24 mouse cellular contexts compared by ENCODE assay signal in genomic region chr17:31540101-31540500, GRCm38 (mm10). TPM values are rescaled to one million over a fixed set of nuclear protein-coding genes. Genes with fewer than 3 reads are reported as not detected.
DNase-seq lines count a peak whose midpoint lies in the region; ATAC-seq and TF ChIP-seq lines count a peak whose summit lies in the region.
"Had no signal": no experiment of that assay in that cellular context is flagged by ENCODE, and none has a peak within 500 bp of the region (broad histone marks: within the 10 kb centered on the region; RNA-seq: fewer than 3 reads in every experiment).

No protein-coding gene starts in this region.

- no peak overlapping the region for H3K4me3 ChIP-seq in hindbrain, embryonic 10.5 days
- H3K4me3 ChIP-seq in hindbrain, embryonic 16.5 days (ENCODE audit: low read length) = no peak overlapping the region
- H3K4me3 ChIP-seq in limb, embryonic 13.5 days = no peak overlapping the region
- H3K4me3 ChIP-seq in neural tube, embryonic 15.5 days (replicated peaks) = no peak overlapping the region
- H3K4me3 ChIP-seq in heart, adult 2 months = no peak overlapping the region
- H3K4me3 ChIP-seq: embryonic facial prominence, embryonic 13.5 days; heart, embryonic 12.5 days; layer of hippocampus, adult 2 months had no signal

- ATAC-seq in hindbrain, embryonic 16.5 days = no peak
- no peak for ATAC-seq in limb, embryonic 13.5 days (ENCODE audit: low FRiP score, low read depth)
- no peak for ATAC-seq in neural tube, embryonic 15.5 days (ENCODE audit: low FRiP score)
- ATAC-seq: inflammation-experienced regulatory T-cells, adult 6 months had no signal

- H3K9ac ChIP-seq in hindbrain, embryonic 16.5 days (ENCODE audit: low read depth, low read length) = no peak overlapping the region
- no peak overlapping the region for H3K9ac ChIP-seq in limb, embryonic 13.5 days
- no peak overlapping the region for H3K9ac ChIP-seq in neural tube, embryonic 15.5 days (replicated peaks)
- no peak overlapping the region for H3K9ac ChIP-seq in heart, adult 2 months (ENCODE audit: low read depth, low read length)
- H3K9ac ChIP-seq: embryonic facial prominence, embryonic 13.5 days; heart, embryonic 12.5 days; liver, embryonic 14.5 days had no signal

- peaks cover 36% of the 10 kb centered on the region for H3K4me1 ChIP-seq in hindbrain, embryonic 10.5 days (replicated peaks)
- H3K4me1 ChIP-seq in hindbrain, embryonic 16.5 days (ENCODE audit: control insufficient read depth, insufficient read depth, low read depth, low read length) = peaks cover 10% of the 10 kb centered on the region
- peaks cover 45% of the 10 kb centered on the region for H3K4me1 ChIP-seq in limb, embryonic 13.5 days
- peaks cover 32% of the 10 kb centered on the region for H3K4me1 ChIP-seq in neural tube, embryonic 15.5 days
- H3K4me1 ChIP-seq in heart, adult 2 months (ENCODE audit: control insufficient read depth, insufficient read depth, low read length) = peaks cover 9% of the 10 kb centered on the region

- H3K79me2 ChIP-seq in heart, adult 2 months (replicated peaks; ENCODE audit: control insufficient read depth, insufficient read depth, low read length) = no peaks in the 10 kb centered on the region

- TF ChIP-seq EP300 in heart, adult 2 months (IDR thresholded peaks at IDR 0.05; ENCODE audit: insufficient read depth, low read depth, low read length) = no peak

- no peaks in the 10 kb centered on the region for H3K36me3 ChIP-seq in hindbrain, embryonic 10.5 days
- no peaks in the 10 kb centered on the region for H3K36me3 ChIP-seq in hindbrain, embryonic 16.5 days (ENCODE audit: control insufficient read depth, insufficient read depth, low read length)
- H3K36me3 ChIP-seq in limb, embryonic 13.5 days = no peaks in the 10 kb centered on the region
- no peaks in the 10 kb centered on the region for H3K36me3 ChIP-seq in neural tube, embryonic 15.5 days
- H3K36me3 ChIP-seq in heart, adult 2 months (ENCODE audit: control insufficient read depth, insufficient read depth, low read length) = no peaks in the 10 kb centered on the region
- H3K36me3 ChIP-seq: embryonic facial prominence, embryonic 13.5 days; heart, embryonic 12.5 days had no signal

- 60% methylated on average over 3 of the region's 3 CpGs for WGBS in hindbrain, embryonic 10.5 days
- WGBS in hindbrain, embryonic 16.5 days = 55% methylated on average over 3 of the region's 3 CpGs
- WGBS in limb, embryonic 13.5 days = 63% methylated on average over 3 of the region's 3 CpGs
- WGBS in neural tube, embryonic 15.5 days = 59% methylated on average over 3 of the region's 3 CpGs
- 46% methylated on average over 3 of the region's 3 CpGs for WGBS in heart, adult 2 months

- H3K9me3 ChIP-seq in hindbrain, embryonic 10.5 days = no peaks in the 10 kb centered on the region
- H3K9me3 ChIP-seq in hindbrain, embryonic 16.5 days (ENCODE audit: control insufficient read depth, low read length) = no peaks in the 10 kb centered on the region
- no peaks in the 10 kb centered on the region for H3K9me3 ChIP-seq in limb, embryonic 13.5 days
- no peaks in the 10 kb centered on the region for H3K9me3 ChIP-seq in neural tube, embryonic 15.5 days (replicated peaks)
- H3K9me3 ChIP-seq: embryonic facial prominence, embryonic 13.5 days; heart, embryonic 12.5 days had no signal

- peak overlapping the region; percentile 66; the same call in 1 of the 2 replicates for H3K27ac ChIP-seq in hindbrain, embryonic 10.5 days
- H3K27ac ChIP-seq in hindbrain, embryonic 16.5 days (ENCODE audit: low read depth, low read length) = no peak overlapping the region
- peak overlapping the region; percentile 87 for H3K27ac ChIP-seq in limb, embryonic 13.5 days
- H3K27ac ChIP-seq in neural tube, embryonic 15.5 days (replicated peaks) = 0 out of 2 replicates have a peak overlapping the region, but pooled peaks have one; percentile 60
- H3K27ac ChIP-seq in heart, adult 2 months = no peak overlapping the region
- H3K27ac ChIP-seq: liver, embryonic 14.5 days; macrophage had no signal

- no peak for TF ChIP-seq CTCF in heart, adult 2 months (IDR thresholded peaks at IDR 0.05)

- no peaks in the 10 kb centered on the region for H3K27me3 ChIP-seq in hindbrain, embryonic 10.5 days (ENCODE audit: insufficient read depth, poor library complexity, severe bottlenecking)
- no peaks in the 10 kb centered on the region for H3K27me3 ChIP-seq in hindbrain, embryonic 16.5 days (replicated peaks; ENCODE audit: control insufficient read depth, insufficient read depth, low read length)
- no peaks in the 10 kb centered on the region for H3K27me3 ChIP-seq in limb, embryonic 13.5 days
- no peaks in the 10 kb centered on the region for H3K27me3 ChIP-seq in neural tube, embryonic 15.5 days (replicated peaks)
- no peaks in the 10 kb centered on the region for H3K27me3 ChIP-seq in heart, adult 2 months (ENCODE audit: control insufficient read depth, insufficient read depth, low read length)
- H3K27me3 ChIP-seq: CH12.LX; embryonic facial prominence, embryonic 13.5 days; heart, embryonic 12.5 days had no signal

- intact Hi-C loops in heart, adult 2 months (cut with DNase I) = no loop called here

- DNase-seq in hindbrain, embryonic 10.5 days (ENCODE audit: low spot score) = no peak
- peak; percentile 8 for DNase-seq in lung, postnatal 14 days
- no peak for DNase-seq in lung, postnatal 25 days (ENCODE audit: low spot score)
- DNase-seq in heart, adult 2 months = no peak
- DNase-seq in gastrocnemius, adult 18-20 months (ENCODE audit: low spot score) = no peak
- DNase-seq: adrenal gland, adult 2 months; cerebellum, adult 8-10 months; heart, postnatal 14 days; kidney, adult 2 months; kidney, postnatal 14 days; layer of hippocampus, postnatal 36 days; right cerebral cortex, postnatal 4 days; thymus, adult 2 months had no signal

- no peak for TF ChIP-seq POLR2A in heart, adult 2 months (IDR thresholded peaks at IDR 0.05; ENCODE audit: insufficient read depth, low read depth, low read length)

- H3K4me2 ChIP-seq in hindbrain, embryonic 16.5 days (ENCODE audit: low read length) = no peak overlapping the region
- no peak overlapping the region for H3K4me2 ChIP-seq in limb, embryonic 13.5 days (replicated peaks)
- no peak overlapping the region for H3K4me2 ChIP-seq in neural tube, embryonic 15.5 days
- H3K4me2 ChIP-seq: embryonic facial prominence, embryonic 13.5 days; heart, embryonic 12.5 days; midbrain, embryonic 11.5 days had no signal

RNA-seq across cellular contexts. Expression of gene Ndufv3, which starts 20.2 kb away (rescaled TPM):
- polyA plus RNA-seq in hindbrain, embryonic 10.5 days (2016; fragmentation: Nextera tagmentation; extraction: Ambion mirVana) = 261 and 297 TPM in 2 replicates
- polyA plus RNA-seq in hindbrain, embryonic 16.5 days (2015; fragmentation: Nextera tagmentation; extraction: Ambion mirVana) = 431 and 478 TPM in 2 replicates
- 239 and 242 TPM in 2 replicates for polyA plus RNA-seq in limb, embryonic 13.5 days (2015; fragmentation: Nextera tagmentation; extraction: Ambion mirVana)
- 435 and 492 TPM in 2 replicates for polyA plus RNA-seq in neural tube, embryonic 15.5 days (2015; fragmentation: Nextera tagmentation; extraction: Ambion mirVana)
- total RNA-seq in heart, adult 2 months (2021) = 1,000 to 10,000 TPM; 1,326 to 1,509 TPM
- polyA plus RNA-seq in heart, adult 2 months (2012; rRNA removed) = 764 and 972 TPM in 2 replicates
- 100 to 1,000 TPM; 469 to 480 TPM for total RNA-seq in gastrocnemius, adult 18-20 months (2021)

RNA-seq across cellular contexts. Expression of gene Wdr4, which starts 20.3 kb away (rescaled TPM):
- 60.8 and 68.0 TPM in 2 replicates for polyA plus RNA-seq in hindbrain, embryonic 10.5 days (2016; fragmentation: Nextera tagmentation; extraction: Ambion mirVana)
- polyA plus RNA-seq in hindbrain, embryonic 16.5 days (2015; fragmentation: Nextera tagmentation; extraction: Ambion mirVana) = 38.1 and 41.2 TPM in 2 replicates
- polyA plus RNA-seq in limb, embryonic 13.5 days (2015; fragmentation: Nextera tagmentation; extraction: Ambion mirVana) = 38.3 and 41.4 TPM in 2 replicates
- polyA plus RNA-seq in neural tube, embryonic 15.5 days (2015; fragmentation: Nextera tagmentation; extraction: Ambion mirVana) = 32.7 and 34.2 TPM in 2 replicates
- total RNA-seq in heart, adult 2 months (2021) = 1 to 10 TPM; 5.2 to 5.6 TPM
- polyA plus RNA-seq in heart, adult 2 months (2012; rRNA removed) = 9.8 and 9.9 TPM in 2 replicates
- total RNA-seq in gastrocnemius, adult 18-20 months (2021) = 1 to 10 TPM; 4.6 to 7.5 TPM

RNA-seq across cellular contexts. Expression of gene Pknox1, which starts 24.4 kb away (rescaled TPM):
- 21.1 and 24.8 TPM in 2 replicates for polyA plus RNA-seq in hindbrain, embryonic 10.5 days (2016; fragmentation: Nextera tagmentation; extraction: Ambion mirVana)
- polyA plus RNA-seq in hindbrain, embryonic 16.5 days (2015; fragmentation: Nextera tagmentation; extraction: Ambion mirVana) = 33.0 and 35.1 TPM in 2 replicates
- 30.4 and 37.7 TPM in 2 replicates for polyA plus RNA-seq in limb, embryonic 13.5 days (2015; fragmentation: Nextera tagmentation; extraction: Ambion mirVana)
- polyA plus RNA-seq in neural tube, embryonic 15.5 days (2015; fragmentation: Nextera tagmentation; extraction: Ambion mirVana) = 42.7 and 43.4 TPM in 2 replicates
- total RNA-seq in heart, adult 2 months (2021) = 10 to 100 TPM in 1 of 2 experiments, 1 to 10 TPM in 1; 9.3 to 13.1 TPM
- polyA plus RNA-seq in heart, adult 2 months (2012; rRNA removed) = 6.8 and 16.4 TPM in 2 replicates
- 10 to 100 TPM in 1 of 2 experiments, 1 to 10 TPM in 1; 5.8 to 11.4 TPM for total RNA-seq in gastrocnemius, adult 18-20 months (2021)

Comparison
In these comparisons a context has a peak if more than half of its experiments do, and no peak if none do; other contexts are left out.
1. H3K27ac ChIP-seq: peak in hindbrain, embryonic 10.5 days (single experiment), limb, embryonic 13.5 days (single experiment) and neural tube, embryonic 15.5 days (single experiment); none in hindbrain, embryonic 16.5 days (single experiment) and heart, adult 2 months (single experiment).